Mouse (Mus musculus): Measurements from ENCODE around the gene Agbl4. TPM values are rescaled to one million over a fixed set of nuclear protein-coding genes. Genes with fewer than 3 reads are reported as not detected.

Gene Agbl4
- polyA plus RNA-seq, 1 experiment from 2014 or later, result 0.21 TPM

GRCm38 (mm10) chr4:111685951-111686350 is 1288.5 kb downstream of the Agbl4 start:
- H3K9me3 ChIP-seq (replicated peaks; ENCODE audit: control insufficient read depth, low read length), result no peaks in the 10 kb centered on the region
- 0 out of 2 replicates have a peak, but pooled peaks cover 3% of the 10 kb centered on the region for H3K4me1 ChIP-seq (ENCODE audit: control insufficient read depth, insufficient read depth, low read length)
- H3K4me2 ChIP-seq (ENCODE audit: low read depth, low read length), result no peak overlapping the region
- H3K9ac ChIP-seq (ENCODE audit: low read length), result no peak overlapping the region
- ATAC-seq (ENCODE audit: insufficient read depth, low FRiP score), result no peak
- no peak overlapping the region for H3K27ac ChIP-seq (ENCODE audit: low read length)
- 84% methylated on average over 2 of the region's 2 CpGs for WGBS
- no peak overlapping the region for H3K4me3 ChIP-seq (replicated peaks; ENCODE audit: low read length)
- no peaks in the 10 kb centered on the region for H3K36me3 ChIP-seq (ENCODE audit: control insufficient read depth, insufficient read depth, low read length)
- H3K27me3 ChIP-seq (ENCODE audit: control insufficient read depth, insufficient read depth, low read length), result no peaks in the 10 kb centered on the region

GRCm38 (mm10) chr4:111686951-111687350 is 1289.5 kb downstream of the Agbl4 start:
- ATAC-seq (ENCODE audit: insufficient read depth, low FRiP score), result peak; percentile 78
- Histone ChIP-seq H3K9me3 (replicated peaks; ENCODE audit: control insufficient read depth, low read length) (no peaks in the 10 kb centered on the region), H3K27me3 (ENCODE audit: control insufficient read depth, insufficient read depth, low read length) (no peaks in the 10 kb centered on the region), H3K4me3 (replicated peaks; ENCODE audit: low read length) (no peak overlapping the region; the same call in 1 of the 2 replicates), H3K4me2 (ENCODE audit: low read depth, low read length) (peak overlapping the region; percentile 53), H3K36me3 (ENCODE audit: control insufficient read depth, insufficient read depth, low read length) (no peaks in the 10 kb centered on the region), H3K4me1 (ENCODE audit: control insufficient read depth, insufficient read depth, low read length) (0 out of 2 replicates have a peak, but pooled peaks cover 3% of the 10 kb centered on the region), H3K27ac (ENCODE audit: low read length) (no peak overlapping the region), H3K9ac (ENCODE audit: low read length) (peak overlapping the region; percentile 46; the same call in 1 of the 2 replicates)
- WGBS, result 4% methylated on average over 9 of the region's 9 CpGs

GRCm38 (mm10) chr4:111687613-111688012 is 1290.2 kb downstream of the Agbl4 start:
- no peaks in the 10 kb centered on the region for H3K36me3 ChIP-seq (ENCODE audit: control insufficient read depth, insufficient read depth, low read length)
- H3K4me1 ChIP-seq (ENCODE audit: control insufficient read depth, insufficient read depth, low read length), result 0 out of 2 replicates have a peak, but pooled peaks cover 3% of the 10 kb centered on the region
- 13% methylated on average over 6 of the region's 6 CpGs for WGBS
- ATAC-seq (ENCODE audit: insufficient read depth, low FRiP score), result peak; percentile 67; the same call in 1 of the 2 replicates
- H3K4me2 ChIP-seq (ENCODE audit: low read depth, low read length), result peak overlapping the region; percentile 53
- H3K9me3 ChIP-seq (replicated peaks; ENCODE audit: control insufficient read depth, low read length), result no peaks in the 10 kb centered on the region
- peak overlapping the region; percentile 14; the same call in 1 of the 2 replicates for H3K27ac ChIP-seq (ENCODE audit: low read length)
- no peaks in the 10 kb centered on the region for H3K27me3 ChIP-seq (ENCODE audit: control insufficient read depth, insufficient read depth, low read length)
- peak overlapping the region; percentile 48; the same call in 1 of the 2 replicates for H3K9ac ChIP-seq (ENCODE audit: low read length)
- peak overlapping the region; percentile 34 for H3K4me3 ChIP-seq (replicated peaks; ENCODE audit: low read length)

- 50% methylated on average over 5 of the region's 5 CpGs for WGBS
- Histone ChIP-seq H3K9ac (ENCODE audit: low read length) (no peak overlapping the region), H3K4me2 (ENCODE audit: low read depth, low read length) (no peak overlapping the region), H3K4me3 (replicated peaks; ENCODE audit: low read length) (no peak overlapping the region), H3K27me3 (ENCODE audit: control insufficient read depth, insufficient read depth, low read length) (no peaks in the 10 kb centered on the region), H3K4me1 (ENCODE audit: control insufficient read depth, insufficient read depth, low read length) (no peaks in the 10 kb centered on the region), H3K9me3 (replicated peaks; ENCODE audit: control insufficient read depth, low read length) (no peaks in the 10 kb centered on the region), H3K36me3 (ENCODE audit: control insufficient read depth, insufficient read depth, low read length) (no peaks in the 10 kb centered on the region), H3K27ac (ENCODE audit: low read length) (0 out of 2 replicates have a peak overlapping the region, but pooled peaks have one; percentile 7)
- peak; percentile 57; the same call in 1 of the 2 replicates for ATAC-seq (ENCODE audit: insufficient read depth, low FRiP score)
These were observed 1293.6 kb downstream of the Agbl4 start for GRCm38 (mm10) chr4:111691057-111691543.

- Histone ChIP-seq H3K9ac (ENCODE audit: low read length) (no peak overlapping the region), H3K36me3 (ENCODE audit: control insufficient read depth, insufficient read depth, low read length) (no peaks in the 10 kb centered on the region), H3K27ac (ENCODE audit: low read length) (no peak overlapping the region), H3K9me3 (replicated peaks; ENCODE audit: control insufficient read depth, low read length) (no peaks in the 10 kb centered on the region), H3K4me3 (replicated peaks; ENCODE audit: low read length) (no peak overlapping the region), H3K27me3 (ENCODE audit: control insufficient read depth, insufficient read depth, low read length) (no peaks in the 10 kb centered on the region), H3K4me1 (ENCODE audit: control insufficient read depth, insufficient read depth, low read length) (no peaks in the 10 kb centered on the region), H3K4me2 (ENCODE audit: low read depth, low read length) (no peak overlapping the region)
- no peak for ATAC-seq (ENCODE audit: insufficient read depth, low FRiP score)
- 64% methylated on average over 1 of the region's 1 CpGs for WGBS
These were observed 1303.9 kb downstream of the Agbl4 start for GRCm38 (mm10) chr4:111701381-111701780.

- H3K4me2 ChIP-seq (ENCODE audit: low read depth, low read length), result no peak overlapping the region
- H3K27ac ChIP-seq (ENCODE audit: low read length), result no peak overlapping the region
- ATAC-seq (ENCODE audit: insufficient read depth, low FRiP score), result no peak
- no peak overlapping the region for H3K9ac ChIP-seq (ENCODE audit: low read length)
- WGBS, result 76% methylated on average over 2 of the region's 2 CpGs
- no peaks in the 10 kb centered on the region for H3K27me3 ChIP-seq (ENCODE audit: control insufficient read depth, insufficient read depth, low read length)
- H3K4me1 ChIP-seq (ENCODE audit: control insufficient read depth, insufficient read depth, low read length), result no peaks in the 10 kb centered on the region
- H3K4me3 ChIP-seq (replicated peaks; ENCODE audit: low read length), result no peak overlapping the region
- H3K36me3 ChIP-seq (ENCODE audit: control insufficient read depth, insufficient read depth, low read length), result no peaks in the 10 kb centered on the region
- no peaks in the 10 kb centered on the region for H3K9me3 ChIP-seq (replicated peaks; ENCODE audit: control insufficient read depth, low read length)
These were observed 1306.7 kb downstream of the Agbl4 start for GRCm38 (mm10) chr4:111704126-111704525.

- no peaks in the 10 kb centered on the region for H3K9me3 ChIP-seq (replicated peaks; ENCODE audit: control insufficient read depth, low read length)
- no peak overlapping the region for H3K9ac ChIP-seq (ENCODE audit: low read length)
- no peak overlapping the region for H3K27ac ChIP-seq (ENCODE audit: low read length)
- H3K36me3 ChIP-seq (ENCODE audit: control insufficient read depth, insufficient read depth, low read length), result no peaks in the 10 kb centered on the region
- no peak overlapping the region for H3K4me2 ChIP-seq (ENCODE audit: low read depth, low read length)
- H3K4me3 ChIP-seq (replicated peaks; ENCODE audit: low read length), result no peak overlapping the region
- no peaks in the 10 kb centered on the region for H3K27me3 ChIP-seq (ENCODE audit: control insufficient read depth, insufficient read depth, low read length)
- no peak for ATAC-seq (ENCODE audit: insufficient read depth, low FRiP score)
- WGBS, result 27% methylated on average over 3 of the region's 3 CpGs
- no peaks in the 10 kb centered on the region for H3K4me1 ChIP-seq (ENCODE audit: control insufficient read depth, insufficient read depth, low read length)
These were observed 1307.5 kb downstream of the Agbl4 start for GRCm38 (mm10) chr4:111704975-111705374.

Other genes starting within 250 kb of the Agbl4 start
- 35.3 and 35.4 TPM in 2 replicates for gene Elavl4, start 45.8 kb upstream of the Agbl4 start, polyA plus RNA-seq (2015; fragmentation: Nextera tagmentation; extraction: Ambion mirVana)

All from stomach, embryonic 16.5 days (tissue).